Comparison of ENCODE assay signal across 41 mouse cellular contexts in genomic region chr11:68508619-68509018, GRCm38 (mm10). TPM values are rescaled to one million over a fixed set of nuclear protein-coding genes. Genes with fewer than 3 reads are reported as not detected.
"Had no signal": no experiment of that assay in that cellular context is flagged by ENCODE, and none has a peak within 500 bp of the region (broad histone marks: within the 10 kb centered on the region; RNA-seq: fewer than 3 reads in every experiment).

No protein-coding gene starts in this region.

- H3K27ac ChIP-seq: heart, embryonic 10.5 days; heart, embryonic 13.5 days; heart, embryonic 15.5 days; hindbrain, embryonic 10.5 days; hindbrain, embryonic 12.5 days; hindbrain, embryonic 13.5 days; hindbrain, embryonic 14.5 days; hindbrain, embryonic 15.5 days; hindbrain, postnatal 0 days; intestine, embryonic 15.5 days; kidney, embryonic 15.5 days; kidney, postnatal 0 days; layer of hippocampus, adult 2 months had no signal

- H3K27me3 ChIP-seq: heart, embryonic 15.5 days; hindbrain, embryonic 12.5 days; hindbrain, embryonic 13.5 days; hindbrain, embryonic 15.5 days; intestine, embryonic 15.5 days; kidney, embryonic 15.5 days had no signal

- H3K4me1 ChIP-seq: heart, embryonic 10.5 days; heart, embryonic 12.5 days; heart, embryonic 13.5 days; heart, embryonic 15.5 days; hindbrain, embryonic 10.5 days; hindbrain, embryonic 12.5 days; hindbrain, embryonic 13.5 days; hindbrain, embryonic 15.5 days; intestine, embryonic 15.5 days; kidney, embryonic 15.5 days had no signal

- DNase-seq: heart, postnatal 10 days; heart, postnatal 14 days; heart, postnatal 36 days; heart, postnatal 4 days; kidney, adult 11 months; kidney, adult 18-20 months; kidney, adult 2 months; kidney, adult 8-10 months; kidney, adult 9 months; kidney, postnatal 10 days; kidney, postnatal 14 days; kidney, postnatal 25 days; kidney, postnatal 36 days; kidney, postnatal 4 days; layer of hippocampus, adult 9-11 months; layer of hippocampus, postnatal 36 days had no signal

- ATAC-seq: hindbrain, embryonic 16.5 days; hindbrain, postnatal 0 days; inflammation-experienced regulatory T-cells, adult 6 months; intestine, embryonic 15.5 days; intestine, embryonic 16.5 days had no signal

- H3K9ac ChIP-seq: heart, embryonic 12.5 days; heart, embryonic 13.5 days; heart, embryonic 15.5 days; hindbrain, embryonic 12.5 days; hindbrain, embryonic 13.5 days; hindbrain, embryonic 14.5 days; hindbrain, embryonic 15.5 days; intestine, embryonic 15.5 days; kidney, embryonic 15.5 days had no signal

- H3K4me3 ChIP-seq: heart, embryonic 10.5 days; heart, embryonic 12.5 days; heart, embryonic 13.5 days; heart, embryonic 15.5 days; hindbrain, embryonic 10.5 days; hindbrain, embryonic 12.5 days; hindbrain, embryonic 13.5 days; hindbrain, embryonic 15.5 days; intestine, embryonic 15.5 days; kidney, embryonic 15.5 days; layer of hippocampus, adult 2 months had no signal

- H3K36me3 ChIP-seq: heart, embryonic 10.5 days; heart, embryonic 12.5 days; heart, embryonic 13.5 days; heart, embryonic 15.5 days; hindbrain, embryonic 10.5 days; hindbrain, embryonic 12.5 days; hindbrain, embryonic 13.5 days; hindbrain, embryonic 15.5 days; intestine, embryonic 15.5 days; kidney, embryonic 15.5 days had no signal

- H3K4me2 ChIP-seq: heart, embryonic 11.5 days; heart, embryonic 12.5 days; heart, embryonic 13.5 days; heart, embryonic 15.5 days; hindbrain, embryonic 12.5 days; hindbrain, embryonic 13.5 days; hindbrain, embryonic 14.5 days; hindbrain, embryonic 15.5 days; intestine, embryonic 15.5 days; kidney, embryonic 15.5 days had no signal

- H3K9me3 ChIP-seq: heart, embryonic 10.5 days; heart, embryonic 12.5 days; heart, embryonic 13.5 days; heart, embryonic 15.5 days; hindbrain, embryonic 10.5 days; hindbrain, embryonic 12.5 days; hindbrain, embryonic 13.5 days; hindbrain, embryonic 15.5 days; intestine, embryonic 15.5 days; kidney, embryonic 15.5 days had no signal

RNA-seq across cellular contexts. Expression of gene Pik3r6, which starts 5.8 kb away (rescaled TPM):
- polyA plus RNA-seq: inflammation-experienced regulatory T-cells, adult 6 months had no signal

RNA-seq across cellular contexts. Expression of gene Mfsd6l, which starts 47.4 kb away (rescaled TPM):
- total RNA-seq: heart, postnatal 36 days; hematopoietic stem cell, adult 5-6 weeks; layer of hippocampus, adult 18-20 months; layer of hippocampus, adult 8-10 months; layer of hippocampus, postnatal 25 days; layer of hippocampus, postnatal 36 days; left cerebral cortex, adult 18-20 months had no signal
- polyA plus RNA-seq: heart, embryonic 13.5 days; heart, embryonic 14.5 days; heart, embryonic 15.5 days; hindbrain, embryonic 11.5 days; hindbrain, embryonic 13.5 days; hindbrain, embryonic 14.5 days; hindbrain, embryonic 15.5 days; inflammation-experienced regulatory T-cells, adult 6 months had no signal
